Mouse (Mus musculus): ENCODE results near the gene Atoh8. TPM values are rescaled to one million over a fixed set of nuclear protein-coding genes. Genes with fewer than 3 reads are reported as not detected.

Gene Atoh8
- polyA plus RNA-seq, 1 experiment from 2014 or later = 4.5 TPM

GRCm38 (mm10) chr6:72209738-72210137, 25.6 kb downstream of the Atoh8 start:
- no peak overlapping the region for H3K4me3 ChIP-seq (ENCODE audit: low read depth, low read length)
- H3K4me2 ChIP-seq (replicated peaks; ENCODE audit: low read depth) = no peak overlapping the region
- H3K9ac ChIP-seq (ENCODE audit: low read depth, low read length) = no peak overlapping the region
- TF ChIP-seq CTCF (IDR thresholded peaks at IDR 0.05; ENCODE audit: low read depth) = no peak
- no peaks in the 10 kb centered on the region for H3K4me1 ChIP-seq (replicated peaks; ENCODE audit: control insufficient read depth, insufficient read depth, low read length)
- H3K27ac ChIP-seq (ENCODE audit: low read depth, low read length) = no peak overlapping the region
- H3K27me3 ChIP-seq (replicated peaks; ENCODE audit: control insufficient read depth, insufficient read depth, low read length) = no peaks in the 10 kb centered on the region
- 91% methylated on average over 7 of the region's 7 CpGs for whole genome bisulfite sequencing
- peaks cover 12% of the 10 kb centered on the region; the same call in 1 of the 2 replicates for H3K36me3 ChIP-seq (ENCODE audit: control insufficient read depth, insufficient read depth)
- ATAC-seq = no peak
- no peaks in the 10 kb centered on the region for H3K9me3 ChIP-seq (ENCODE audit: control insufficient read depth)

GRCm38 (mm10) chr6:72208406-72209045, 26.9 kb downstream of the Atoh8 start:
- Histone ChIP-seq H3K9me3 (ENCODE audit: control insufficient read depth) (no peaks in the 10 kb centered on the region), H3K27ac (ENCODE audit: low read depth, low read length) (no peak overlapping the region), H3K4me3 (ENCODE audit: low read depth, low read length) (no peak overlapping the region), H3K9ac (ENCODE audit: low read depth, low read length) (no peak overlapping the region), H3K27me3 (replicated peaks; ENCODE audit: control insufficient read depth, insufficient read depth, low read length) (no peaks in the 10 kb centered on the region), H3K4me1 (replicated peaks; ENCODE audit: control insufficient read depth, insufficient read depth, low read length) (no peaks in the 10 kb centered on the region), H3K4me2 (replicated peaks; ENCODE audit: low read depth) (no peak overlapping the region), H3K36me3 (ENCODE audit: control insufficient read depth, insufficient read depth) (peaks cover 12% of the 10 kb centered on the region; the same call in 1 of the 2 replicates)
- ATAC-seq = no peak
- WGBS = 86% methylated on average over 8 of the region's 8 CpGs
- no peak for TF ChIP-seq CTCF (IDR thresholded peaks at IDR 0.05; ENCODE audit: low read depth)

- Histone ChIP-seq H3K9ac (ENCODE audit: low read depth, low read length) (no peak overlapping the region), H3K27me3 (replicated peaks; ENCODE audit: control insufficient read depth, insufficient read depth, low read length) (no peaks in the 10 kb centered on the region), H3K27ac (ENCODE audit: low read depth, low read length) (no peak overlapping the region), H3K4me3 (ENCODE audit: low read depth, low read length) (no peak overlapping the region), H3K4me2 (replicated peaks; ENCODE audit: low read depth) (no peak overlapping the region), H3K4me1 (replicated peaks; ENCODE audit: control insufficient read depth, insufficient read depth, low read length) (no peaks in the 10 kb centered on the region), H3K36me3 (ENCODE audit: control insufficient read depth, insufficient read depth) (peaks cover 12% of the 10 kb centered on the region; the same call in 1 of the 2 replicates), H3K9me3 (ENCODE audit: control insufficient read depth) (no peaks in the 10 kb centered on the region)
- ATAC-seq = no peak
- no peak for TF ChIP-seq CTCF (IDR thresholded peaks at IDR 0.05; ENCODE audit: low read depth)
- WGBS = 85% methylated on average over 9 of the region's 9 CpGs
Measured at GRCm38 (mm10) chr6:72206021-72206420, 29.4 kb downstream of the Atoh8 start.

- Histone ChIP-seq H3K36me3 (ENCODE audit: control insufficient read depth, insufficient read depth) (peaks cover 12% of the 10 kb centered on the region; the same call in 1 of the 2 replicates), H3K27me3 (replicated peaks; ENCODE audit: control insufficient read depth, insufficient read depth, low read length) (no peaks in the 10 kb centered on the region), H3K9ac (ENCODE audit: low read depth, low read length) (no peak overlapping the region), H3K4me3 (ENCODE audit: low read depth, low read length) (no peak overlapping the region), H3K27ac (ENCODE audit: low read depth, low read length) (no peak overlapping the region), H3K9me3 (ENCODE audit: control insufficient read depth) (no peaks in the 10 kb centered on the region), H3K4me2 (replicated peaks; ENCODE audit: low read depth) (no peak overlapping the region), H3K4me1 (replicated peaks; ENCODE audit: control insufficient read depth, insufficient read depth, low read length) (no peaks in the 10 kb centered on the region)
- TF ChIP-seq CTCF (IDR thresholded peaks at IDR 0.05; ENCODE audit: low read depth) = no peak
- 67% methylated on average over 7 of the region's 7 CpGs for WGBS
- ATAC-seq = no peak
Measured at GRCm38 (mm10) chr6:72204858-72205257, 30.5 kb downstream of the Atoh8 start.

- Histone ChIP-seq H3K36me3 (ENCODE audit: control insufficient read depth, insufficient read depth) (peaks cover 11% of the 10 kb centered on the region; the same call in 1 of the 2 replicates), H3K4me1 (replicated peaks; ENCODE audit: control insufficient read depth, insufficient read depth, low read length) (no peaks in the 10 kb centered on the region), H3K9me3 (ENCODE audit: control insufficient read depth) (no peaks in the 10 kb centered on the region), H3K27me3 (replicated peaks; ENCODE audit: control insufficient read depth, insufficient read depth, low read length) (no peaks in the 10 kb centered on the region), H3K9ac (ENCODE audit: low read depth, low read length) (no peak overlapping the region), H3K27ac (ENCODE audit: low read depth, low read length) (no peak overlapping the region), H3K4me3 (ENCODE audit: low read depth, low read length) (no peak overlapping the region), H3K4me2 (replicated peaks; ENCODE audit: low read depth) (no peak overlapping the region)
- TF ChIP-seq CTCF (IDR thresholded peaks at IDR 0.05; ENCODE audit: low read depth) = no peak
- ATAC-seq = no peak
- 50% methylated on average over 5 of the region's 5 CpGs for WGBS
Measured at GRCm38 (mm10) chr6:72203279-72203678, 32.1 kb downstream of the Atoh8 start.

GRCm38 (mm10) chr6:72202732-72203131, 32.6 kb downstream of the Atoh8 start:
- H3K4me1 ChIP-seq (replicated peaks; ENCODE audit: control insufficient read depth, insufficient read depth, low read length) = no peaks in the 10 kb centered on the region
- no peak for ATAC-seq
- H3K27ac ChIP-seq (ENCODE audit: low read depth, low read length) = no peak overlapping the region
- WGBS = 73% methylated on average over 5 of the region's 5 CpGs
- no peak overlapping the region for H3K9ac ChIP-seq (ENCODE audit: low read depth, low read length)
- no peak overlapping the region for H3K4me3 ChIP-seq (ENCODE audit: low read depth, low read length)
- H3K9me3 ChIP-seq (ENCODE audit: control insufficient read depth) = no peaks in the 10 kb centered on the region
- no peak overlapping the region for H3K4me2 ChIP-seq (replicated peaks; ENCODE audit: low read depth)
- H3K36me3 ChIP-seq (ENCODE audit: control insufficient read depth, insufficient read depth) = peaks cover 9% of the 10 kb centered on the region; the same call in 1 of the 2 replicates
- TF ChIP-seq CTCF (IDR thresholded peaks at IDR 0.05; ENCODE audit: low read depth) = no peak
- no peaks in the 10 kb centered on the region for H3K27me3 ChIP-seq (replicated peaks; ENCODE audit: control insufficient read depth, insufficient read depth, low read length)

All from intestine, postnatal 0 days (tissue).